Mouse (Mus musculus) limb, embryonic 11.5 days (tissue): ENCODE measurements at regions not wholly inside any gene's neighbourhood (a gene's known extent, or its start where the extent isn't known, plus 50 kb on each side); places are given as distances from the start of the nearest gene placed in this dataset.

Experiments used
- ATAC-seq: fragments of 200-750 bp; cut with Nextera tagmentation; 2 replicates; pipeline ENCODE4 v1.8.0; 2017; ENCODE audit warnings: low read depth; ENCODE audit not compliant: insufficient number of reproducible peaks, low FRiP score, low TSS enrichment
- DNase-seq: peaks from one replicate; pipeline ENCODE4 v3.0.0-alpha.2; 2015; ENCODE audit warnings: low spot score
- H3K27ac ChIP-seq: fragments of 300-500 bp; sonication (generic); replicated peaks from 2 replicates; pipeline ENCODE4 v1.5.1; 2014; ENCODE audit warnings: low read depth, mild to moderate bottlenecking, low read length
- H3K27me3 ChIP-seq: fragments of 300-500 bp; sonication (generic); 2 replicates; pipeline ENCODE4 v1.6.1; 2014; ENCODE audit warnings: mild to moderate bottlenecking, low read length, mixed read lengths; ENCODE audit not compliant: control insufficient read depth, insufficient read depth
- H3K36me3 ChIP-seq: fragments of 300-500 bp; sonication (generic); 2 replicates; pipeline ENCODE4 v1.6.1; 2014; ENCODE audit warnings: mild to moderate bottlenecking, low read length, moderate library complexity, mixed read lengths; ENCODE audit not compliant: control insufficient read depth, insufficient read depth
- H3K4me1 ChIP-seq: fragments of 300-500 bp; sonication (generic); 2 replicates; pipeline ENCODE4 v1.6.1; 2014; ENCODE audit warnings: low read length, mixed read lengths; ENCODE audit not compliant: control insufficient read depth, insufficient read depth
- H3K4me2 ChIP-seq: fragments of 300-500 bp; sonication (generic); 2 replicates; pipeline ENCODE4 v1.6.1; 2014; ENCODE audit warnings: low read depth, mild to moderate bottlenecking, moderate library complexity; ENCODE audit not compliant: severe bottlenecking
- H3K4me3 ChIP-seq: fragments of 300-500 bp; sonication (generic); 2 replicates; pipeline ENCODE4 v1.5.1; 2014; ENCODE audit warnings: low read depth, low read length
- H3K9ac ChIP-seq: fragments of 300-500 bp; sonication (generic); 2 replicates; pipeline ENCODE4 v1.6.1; 2014; ENCODE audit warnings: mild to moderate bottlenecking, low read length
- H3K9me3 ChIP-seq: fragments of 300-500 bp; sonication (generic); 2 replicates; pipeline ENCODE4 v1.6.1; 2016; ENCODE audit warnings: low read length; ENCODE audit not compliant: control insufficient read depth
- WGBS: fragments of 180-500 bp; shearing (Covaris S2); extraction: QIAGEN DNeasy Blood & Tissue Kit; methylation state at CpG from one replicate; pipeline ENCODE4 v1.1.7; 2014; 5-methylcytosine and 5-hydroxymethylcytosine counted together

DNA sequence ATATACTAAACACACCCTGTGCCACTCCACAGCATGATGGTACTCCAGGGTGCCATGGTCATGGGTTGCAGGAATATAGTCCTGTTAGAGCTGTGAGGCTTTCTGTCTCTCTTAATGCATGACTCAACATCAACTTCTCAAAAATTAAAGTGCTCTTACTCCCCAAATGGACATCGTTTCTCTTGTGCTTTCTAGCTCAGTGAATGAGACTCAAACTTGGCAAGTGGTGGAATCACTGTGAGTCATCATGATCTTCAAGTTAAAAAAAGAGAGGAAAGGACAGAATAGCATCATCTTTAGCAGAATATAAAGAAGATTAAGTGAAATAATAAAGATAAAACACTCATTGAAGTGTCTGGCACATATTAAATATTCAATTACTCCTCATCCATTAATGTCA, 459.3 kb downstream of the Ppargc1a start:
- no peaks in the 10 kb centered on the region for H3K36me3 ChIP-seq
- no peaks in the 10 kb centered on the region for H3K9me3 ChIP-seq
- no peak overlapping the region for H3K27ac ChIP-seq
- no peaks in the 10 kb centered on the region for H3K4me1 ChIP-seq
- H3K27me3 ChIP-seq = no peaks in the 10 kb centered on the region
- 88% methylated on average over 1 of the region's 1 CpGs for WGBS
- H3K9ac ChIP-seq = no peak overlapping the region
- no peak overlapping the region for H3K4me3 ChIP-seq
- DNase-seq (no peak), ATAC-seq (no peak)
- no peak overlapping the region for H3K4me2 ChIP-seq

DNA sequence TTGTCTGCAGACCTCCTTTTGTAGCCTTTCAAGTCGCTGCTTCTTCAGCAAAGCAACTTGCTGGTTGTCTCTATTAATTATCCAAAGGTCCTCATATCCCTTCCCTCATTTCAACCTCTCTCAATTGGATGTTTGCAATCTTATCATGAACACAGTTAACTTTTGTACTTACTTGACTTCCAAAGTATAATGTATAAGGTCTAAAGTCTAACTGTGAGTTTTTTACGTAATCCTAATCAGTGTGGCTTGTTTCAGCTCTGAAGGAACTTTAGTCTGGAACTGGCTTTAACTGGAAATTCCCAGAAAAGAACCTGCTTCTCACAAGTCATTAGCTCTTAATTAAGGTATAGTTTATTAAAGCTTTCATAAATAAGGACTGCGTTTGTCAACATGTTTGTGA, 467.6 kb downstream of the Ppargc1a start:
- Histone ChIP-seq H3K36me3 (no peaks in the 10 kb centered on the region), H3K4me1 (no peaks in the 10 kb centered on the region), H3K9ac (no peak overlapping the region), H3K27ac (no peak overlapping the region), H3K4me3 (no peak overlapping the region), H3K27me3 (no peaks in the 10 kb centered on the region), H3K9me3 (no peaks in the 10 kb centered on the region), H3K4me2 (no peak overlapping the region)
- ATAC-seq = no peak
- DNase-seq = no peak
- WGBS = 86% methylated on average over 3 of the region's 3 CpGs

DNA sequence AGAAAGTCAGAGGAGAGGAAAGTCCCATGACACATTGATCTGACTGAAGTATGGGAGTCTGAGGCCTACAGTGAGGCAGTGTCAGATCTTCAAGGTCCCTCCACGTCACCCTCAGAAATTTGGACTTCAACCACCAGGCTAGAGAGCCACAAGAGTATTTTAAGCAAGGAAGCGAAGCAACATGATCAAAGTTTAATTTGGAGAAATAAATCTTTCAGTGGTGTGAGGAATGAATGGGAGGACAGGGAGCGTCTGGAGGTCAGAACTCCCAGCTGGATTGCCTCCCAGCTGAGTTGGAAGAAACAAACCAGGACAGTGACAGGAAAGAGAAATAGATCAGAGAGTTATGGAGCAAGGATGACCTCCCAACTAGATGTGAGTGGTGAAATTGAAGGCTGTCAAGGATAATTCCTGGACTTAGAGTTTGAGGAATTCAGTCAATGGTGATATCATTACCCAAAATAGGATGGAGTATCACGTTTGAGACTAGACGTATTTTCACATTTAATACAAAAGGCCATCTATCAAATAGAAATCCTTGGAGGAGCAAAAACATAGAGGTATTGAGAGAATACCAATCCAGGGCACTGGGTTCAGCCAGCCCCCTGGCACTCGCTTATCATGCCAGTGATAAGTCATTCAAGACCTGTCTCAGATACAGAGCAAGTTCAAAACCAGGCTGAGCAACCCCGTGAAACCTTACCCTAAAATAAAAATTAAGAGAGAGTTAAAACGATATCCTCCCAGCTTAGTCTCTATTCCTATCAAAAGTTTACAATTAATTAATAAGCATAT, 494.7 kb downstream of the Ppargc1a start:
- 79% methylated on average over 8 of the region's 8 CpGs for WGBS
- H3K4me1 ChIP-seq = no peaks in the 10 kb centered on the region
- no peak overlapping the region for H3K4me2 ChIP-seq
- no peak overlapping the region for H3K9ac ChIP-seq
- no peaks in the 10 kb centered on the region for H3K27me3 ChIP-seq
- no peak overlapping the region for H3K27ac ChIP-seq
- DNase-seq (no peak), ATAC-seq (no peak)
- H3K36me3 ChIP-seq = no peaks in the 10 kb centered on the region
- no peaks in the 10 kb centered on the region for H3K9me3 ChIP-seq
- no peak overlapping the region for H3K4me3 ChIP-seq

DNA sequence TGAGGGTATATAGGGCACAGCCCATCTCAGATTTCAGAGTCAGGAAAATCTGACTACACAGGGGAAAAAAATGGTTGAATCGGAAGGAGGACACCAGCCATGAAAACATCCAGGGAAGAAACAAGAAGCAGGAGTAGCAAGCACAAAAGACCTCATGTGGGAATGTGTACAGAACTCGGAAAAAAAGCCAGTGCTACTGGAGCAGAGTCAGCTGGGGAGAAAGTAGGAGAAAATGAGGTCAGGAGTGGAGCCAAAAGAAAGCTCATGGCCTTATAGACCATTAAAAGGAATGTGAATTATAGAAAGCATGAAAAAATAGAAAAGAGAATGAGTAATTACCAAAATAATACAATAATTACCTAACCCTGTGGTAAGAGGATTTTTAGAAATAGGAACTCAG, 495.4 kb downstream of the Ppargc1a start:
- H3K27me3 ChIP-seq = no peaks in the 10 kb centered on the region
- no peaks in the 10 kb centered on the region for H3K4me1 ChIP-seq
- WGBS = 86% methylated on average over 2 of the region's 2 CpGs
- H3K27ac ChIP-seq = no peak overlapping the region
- no peaks in the 10 kb centered on the region for H3K9me3 ChIP-seq
- H3K36me3 ChIP-seq = no peaks in the 10 kb centered on the region
- DNase-seq = no peak
- no peak overlapping the region for H3K9ac ChIP-seq
- H3K4me2 ChIP-seq = no peak overlapping the region
- ATAC-seq = no peak
- no peak overlapping the region for H3K4me3 ChIP-seq

DNA sequence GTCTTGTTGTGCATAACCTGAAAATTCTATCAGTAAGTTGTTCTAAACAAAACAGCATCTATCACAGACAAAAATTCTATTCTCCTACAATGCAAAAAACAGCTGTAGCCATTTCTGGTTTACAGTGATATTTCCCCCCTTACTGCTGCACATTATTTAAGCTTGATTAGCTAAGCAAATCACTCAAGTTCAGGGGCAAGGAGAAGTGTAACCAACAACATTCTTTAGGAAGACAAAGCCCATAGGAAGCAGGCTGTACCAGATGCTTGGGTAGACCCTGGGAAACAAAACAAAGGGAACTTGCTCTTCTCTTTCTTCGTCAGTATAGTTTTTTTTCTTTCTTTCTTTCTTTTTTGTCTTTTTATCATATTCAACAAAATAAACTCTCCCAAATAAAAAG, 497.9 kb downstream of the Ppargc1a start:
- 74% methylated on average over 1 of the region's 1 CpGs for WGBS
- no peaks in the 10 kb centered on the region for H3K27me3 ChIP-seq
- ATAC-seq = no peak

DNA sequence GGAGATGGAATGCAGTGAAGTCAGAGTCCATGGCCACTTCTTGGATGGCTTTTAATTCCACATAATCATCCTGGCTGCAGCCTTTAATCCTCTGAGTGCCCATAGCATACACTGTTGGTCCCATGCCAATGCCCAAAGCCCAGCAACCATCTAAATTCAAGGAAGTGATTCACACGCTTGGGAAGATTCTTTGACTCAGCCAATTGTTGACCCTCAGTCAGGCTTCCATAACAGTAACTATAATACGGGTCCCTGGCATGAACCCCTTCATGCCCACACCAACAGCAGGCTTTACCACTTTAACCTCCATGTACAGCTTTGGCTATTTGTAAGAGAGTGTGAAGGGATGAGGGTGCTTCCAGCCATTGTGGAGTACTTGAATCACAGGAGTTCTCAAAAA, 521.7 kb downstream of the Ppargc1a start:
- Histone ChIP-seq H3K9ac (no peak overlapping the region), H3K4me3 (no peak overlapping the region), H3K36me3 (no peaks in the 10 kb centered on the region), H3K9me3 (no peaks in the 10 kb centered on the region), H3K4me2 (no peak overlapping the region), H3K4me1 (no peaks in the 10 kb centered on the region), H3K27me3 (no peaks in the 10 kb centered on the region), H3K27ac (no peak overlapping the region)
- DNase-seq (no peak), ATAC-seq (no peak)
- WGBS = 85% methylated on average over 2 of the region's 2 CpGs

More for the DNA sequence above, 497.9 kb downstream of the Ppargc1a start:
- Histone ChIP-seq H3K4me2 (no peak overlapping the region), H3K9me3 (no peaks in the 10 kb centered on the region), H3K9ac (no peak overlapping the region), H3K4me1 (no peaks in the 10 kb centered on the region), H3K4me3 (no peak overlapping the region), H3K36me3 (no peaks in the 10 kb centered on the region), H3K27ac (no peak overlapping the region)
- no peak for DNase-seq

DNA sequence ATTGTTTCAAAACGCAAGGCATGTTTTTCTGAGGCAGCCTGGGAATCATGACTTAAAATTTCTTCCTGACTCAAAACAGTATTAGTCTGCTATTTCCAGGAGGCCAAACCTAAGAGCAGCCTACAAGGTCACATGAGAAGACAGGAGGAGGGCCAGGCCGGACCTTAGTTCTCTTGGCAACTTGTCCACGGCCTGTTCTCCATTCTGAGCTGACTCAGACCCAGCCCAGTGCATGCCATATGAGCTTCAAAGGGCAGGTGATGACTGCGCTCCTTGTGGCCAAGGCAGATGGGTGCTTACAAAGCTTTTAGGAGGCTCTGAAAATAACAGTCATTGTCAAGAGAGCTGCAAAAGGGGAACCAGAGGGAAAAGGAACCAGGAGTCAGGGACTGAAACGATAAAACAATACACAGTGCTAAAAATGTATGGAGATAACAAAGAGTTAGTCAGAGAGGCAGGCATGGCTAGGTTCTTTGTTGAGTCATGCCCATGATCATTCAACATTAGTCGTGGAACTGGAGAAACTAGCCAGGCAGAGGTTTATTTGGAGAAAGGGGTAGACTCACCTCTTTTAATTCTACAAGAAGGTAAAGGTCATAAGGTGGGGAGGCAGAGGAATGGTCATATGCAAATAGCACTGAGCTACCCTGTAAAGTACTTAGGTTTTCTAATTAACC, 525.8 kb downstream of the Ppargc1a start:
- WGBS = 89% methylated on average over 6 of the region's 6 CpGs
- ATAC-seq = no peak
- no peaks in the 10 kb centered on the region for H3K4me1 ChIP-seq

DNA sequence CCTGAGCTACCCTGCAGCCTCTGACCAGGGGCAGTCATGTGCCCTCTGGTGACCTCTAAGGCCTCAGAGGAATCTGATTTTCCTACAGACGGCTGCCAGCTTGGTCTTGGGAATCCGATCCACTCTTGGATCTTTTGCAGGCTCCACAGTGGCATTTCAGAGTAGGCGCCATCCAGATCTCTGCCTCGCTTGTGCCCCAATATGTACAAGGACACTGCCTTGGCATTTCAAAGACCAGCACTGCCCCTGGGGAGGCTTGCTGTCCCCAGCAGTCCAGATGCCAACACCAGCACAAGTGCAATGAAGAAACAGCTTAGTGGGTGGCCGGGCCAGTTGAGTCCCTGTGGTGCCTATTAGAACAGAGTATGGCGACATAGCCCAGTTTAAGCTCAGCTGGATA, 526.6 kb downstream of the Ppargc1a start:
- Histone ChIP-seq H3K9me3 (no peaks in the 10 kb centered on the region), H3K4me3 (no peak overlapping the region), H3K27ac (peak overlapping the region; percentile 55; the same call in 1 of the 2 replicates), H3K4me1 (no peaks in the 10 kb centered on the region), H3K27me3 (no peaks in the 10 kb centered on the region), H3K36me3 (no peaks in the 10 kb centered on the region), H3K9ac (no peak overlapping the region), H3K4me2 (no peak overlapping the region)
- ATAC-seq (no peak), DNase-seq (no peak)
- 74% methylated on average over 6 of the region's 6 CpGs for WGBS

More for the DNA sequence above, 525.8 kb downstream of the Ppargc1a start:
- Histone ChIP-seq H3K9me3 (no peaks in the 10 kb centered on the region), H3K36me3 (no peaks in the 10 kb centered on the region), H3K27ac (no peak overlapping the region), H3K9ac (no peak overlapping the region), H3K4me3 (no peak overlapping the region), H3K4me2 (no peak overlapping the region), H3K27me3 (no peaks in the 10 kb centered on the region)
- no peak for DNase-seq
